Mouse (Mus musculus) right cerebral cortex, adult 18-20 months (tissue): ENCODE results near the gene Igsf9.
A peak's percentile ranks its signal among the peaks of the same experiment; 100 is the strongest.

Experiments
- DNase-seq: peaks from one replicate; pipeline ENCODE4 v3.0.0; 2022; ENCODE audit warnings: mixed read lengths

The Igsf9 gene

GRCm38 (mm10) chr1:172520576-172521440, 39.2 kb downstream of the Igsf9 start, which contains the start of gene Cfap45:
TSS of gene Cfap45 (plus strand) at chr1:172520801.
- DNase-seq = peak; percentile 82

DNA sequence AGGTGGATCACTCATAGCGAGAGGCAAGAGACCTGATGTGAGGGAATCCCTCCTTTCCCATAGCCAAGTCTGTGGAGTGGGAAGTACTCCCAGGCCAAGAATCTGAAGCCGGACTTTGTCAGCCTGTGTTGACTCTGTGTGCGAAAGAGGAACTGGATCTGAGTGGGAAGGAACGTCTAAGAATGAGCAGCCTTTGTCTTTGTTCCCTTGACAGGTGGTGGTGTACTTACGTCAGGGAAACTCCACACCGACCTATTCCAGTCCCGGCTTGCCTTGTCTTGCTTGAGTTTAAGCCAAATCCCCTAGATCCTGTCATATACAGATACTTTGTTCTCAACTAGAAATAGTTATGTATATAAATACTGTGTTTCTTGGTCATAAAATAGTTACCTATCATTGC, 40.9 kb downstream of the Igsf9 start:
- no peak for DNase-seq

GRCm38 (mm10) chr1:172523699-172524101, 42.1 kb downstream of the Igsf9 start:
- no peak for DNase-seq

GRCm38 (mm10) chr1:172525027-172525764, 43.6 kb downstream of the Igsf9 start:
- peak; percentile 14 for DNase-seq

GRCm38 (mm10) chr1:172525971-172526370, 44.4 kb downstream of the Igsf9 start:
- DNase-seq = no peak

DNA sequence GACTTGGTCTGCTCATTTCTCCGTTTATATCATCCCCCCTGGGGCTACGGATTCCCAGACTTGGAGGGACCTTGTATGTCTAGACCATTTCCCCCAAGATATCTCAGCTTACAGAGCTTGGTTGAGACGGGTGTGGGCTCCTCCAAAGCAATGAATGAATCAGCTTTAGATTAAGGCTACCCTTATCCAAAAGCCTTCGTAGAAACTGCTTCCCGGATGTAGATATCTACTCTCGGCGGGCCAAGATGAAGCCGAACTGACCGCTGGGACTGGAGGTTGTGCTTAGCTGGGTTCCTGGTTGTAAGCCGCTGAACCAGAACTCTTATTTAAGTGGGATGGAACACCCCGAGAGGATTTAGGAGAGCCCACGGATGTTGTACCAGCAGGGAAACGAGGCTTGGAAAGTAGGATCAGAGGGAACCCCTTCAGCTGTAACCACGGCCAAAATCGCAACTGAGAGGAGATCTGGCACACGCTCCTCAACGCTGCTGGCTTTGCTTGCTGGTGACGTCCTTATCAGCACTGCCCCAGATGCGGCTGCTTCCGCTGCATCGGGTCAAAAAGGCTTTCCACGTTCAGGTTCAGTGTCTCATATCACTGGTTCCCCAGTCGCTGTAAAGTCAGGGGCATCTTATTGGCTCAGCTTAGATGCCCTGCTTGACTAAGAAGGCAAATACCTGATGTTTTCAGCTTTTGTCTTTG, 44.9 kb downstream of the Igsf9 start:
- DNase-seq = no peak

DNA sequence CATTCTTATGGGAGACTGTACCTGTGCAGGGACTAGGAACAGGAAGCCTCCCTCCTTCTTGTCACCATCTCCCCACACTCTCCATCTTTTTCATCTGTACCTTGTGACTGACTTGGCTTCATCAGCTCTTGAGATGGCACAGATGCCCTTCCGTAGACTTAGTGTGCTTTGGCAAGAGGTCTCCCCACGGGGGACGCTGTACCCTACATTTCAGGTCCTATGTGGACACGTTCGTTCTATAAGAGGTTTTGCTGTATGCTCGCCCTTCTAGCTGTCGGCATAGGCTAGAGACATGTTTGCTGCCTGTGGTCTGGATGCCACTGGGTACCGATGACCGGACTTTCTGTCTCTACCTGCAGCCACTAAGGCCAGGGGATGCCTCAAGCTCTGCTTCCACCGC, 45.8 kb downstream of the Igsf9 start:
- DNase-seq = no peak

- DNase-seq = peak; percentile 83
Observed at GRCm38 (mm10) chr1:172528701-172529100, 47.1 kb downstream of the Igsf9 start.

- no peak for DNase-seq
Observed at GRCm38 (mm10) chr1:172530544-172531220, 49.1 kb downstream of the Igsf9 start.

DNA sequence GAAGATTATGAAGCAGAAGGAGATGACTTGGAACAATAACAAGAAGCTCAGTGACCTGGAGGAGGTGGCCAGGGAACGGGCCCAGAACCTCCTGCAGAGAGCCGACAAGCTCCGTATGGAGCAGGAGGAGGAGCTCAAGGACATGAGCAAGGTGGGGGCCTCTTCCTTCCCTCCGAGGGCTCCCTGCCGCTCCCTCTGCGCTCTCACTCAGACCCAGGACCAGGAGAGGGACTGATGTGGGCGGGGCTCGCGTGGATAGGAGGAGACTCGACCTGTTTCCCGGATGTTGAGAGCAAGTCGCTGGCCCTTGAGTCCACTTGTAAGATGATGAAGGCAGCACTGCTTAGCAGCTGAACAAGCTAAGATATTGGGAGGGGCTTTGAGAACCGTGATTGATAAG, 51.0 kb downstream of the Igsf9 start:
- no peak for DNase-seq

DNA sequence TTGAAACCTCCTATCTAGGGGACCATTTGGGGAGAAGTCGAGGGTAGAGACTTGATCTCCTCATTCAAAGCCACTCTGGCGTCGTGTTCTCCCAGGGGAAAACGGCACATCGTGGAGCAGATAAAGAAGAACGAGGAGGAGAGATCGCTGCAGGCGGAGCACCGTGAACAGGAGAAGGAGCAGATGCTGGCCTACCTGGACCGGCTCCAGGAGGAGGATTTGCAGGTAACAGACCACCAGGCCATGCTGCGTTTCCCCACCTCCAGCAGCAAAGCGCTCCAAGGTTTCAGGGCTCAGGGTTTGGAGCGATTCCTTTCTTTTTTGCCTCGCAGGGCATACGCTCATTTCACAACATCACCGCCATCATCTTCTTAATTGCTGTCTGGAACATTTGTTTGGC, 53.5 kb downstream of the Igsf9 start:
- DNase-seq = no peak

- no peak for DNase-seq
Observed at GRCm38 (mm10) chr1:172539827-172540226, 58.2 kb downstream of the Igsf9 start.

GRCm38 (mm10) chr1:172540283-172540820, 58.8 kb downstream of the Igsf9 start:
- no peak for DNase-seq

GRCm38 (mm10) chr1:172546062-172546461, 64.5 kb downstream of the Igsf9 start:
- no peak for DNase-seq
